Mouse (Mus musculus): ENCODE data around the gene Proca1.
A peak's percentile ranks its signal among the peaks of the same experiment; 100 is the strongest.
"Not testable (repeated sequence)": the region's sequence is repeated elsewhere in the genome, so short reads cannot be mapped to it uniquely, and the experiment has no call there.

Proca1 gene

DNA sequence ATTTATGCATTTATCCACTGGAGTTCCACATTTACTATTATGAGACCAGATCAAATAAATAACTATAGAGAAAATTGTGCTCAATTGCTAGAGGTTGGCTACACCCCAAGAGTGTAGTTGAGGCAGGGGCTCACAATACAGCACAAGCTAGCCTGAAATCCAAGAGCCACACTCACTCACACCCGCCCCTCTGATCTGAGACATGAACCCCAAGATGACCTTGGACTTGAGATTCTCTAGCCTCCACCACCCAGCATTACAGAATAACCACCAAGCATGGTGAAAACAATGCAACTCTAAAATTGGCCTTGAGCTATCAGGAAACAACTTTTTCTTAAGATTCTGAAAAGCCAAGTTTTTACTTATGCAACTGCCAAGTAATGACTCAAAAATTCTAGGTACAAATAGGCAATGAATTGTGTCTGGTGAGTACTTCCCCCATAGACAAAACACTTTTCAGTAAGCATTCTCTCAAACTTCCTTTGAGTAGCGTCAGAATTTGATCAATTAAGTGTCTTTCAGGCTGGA is 11.3 kb upstream of the Proca1 start:
- DNase-seq (ENCODE audit: low read depth, low spot score), result no peak

- DNase-seq (ENCODE audit: low read depth, low spot score), result no peak
Observed at GRCm38 (mm10) chr11:78182450-78182849, 10.7 kb upstream of the Proca1 start.

DNA sequence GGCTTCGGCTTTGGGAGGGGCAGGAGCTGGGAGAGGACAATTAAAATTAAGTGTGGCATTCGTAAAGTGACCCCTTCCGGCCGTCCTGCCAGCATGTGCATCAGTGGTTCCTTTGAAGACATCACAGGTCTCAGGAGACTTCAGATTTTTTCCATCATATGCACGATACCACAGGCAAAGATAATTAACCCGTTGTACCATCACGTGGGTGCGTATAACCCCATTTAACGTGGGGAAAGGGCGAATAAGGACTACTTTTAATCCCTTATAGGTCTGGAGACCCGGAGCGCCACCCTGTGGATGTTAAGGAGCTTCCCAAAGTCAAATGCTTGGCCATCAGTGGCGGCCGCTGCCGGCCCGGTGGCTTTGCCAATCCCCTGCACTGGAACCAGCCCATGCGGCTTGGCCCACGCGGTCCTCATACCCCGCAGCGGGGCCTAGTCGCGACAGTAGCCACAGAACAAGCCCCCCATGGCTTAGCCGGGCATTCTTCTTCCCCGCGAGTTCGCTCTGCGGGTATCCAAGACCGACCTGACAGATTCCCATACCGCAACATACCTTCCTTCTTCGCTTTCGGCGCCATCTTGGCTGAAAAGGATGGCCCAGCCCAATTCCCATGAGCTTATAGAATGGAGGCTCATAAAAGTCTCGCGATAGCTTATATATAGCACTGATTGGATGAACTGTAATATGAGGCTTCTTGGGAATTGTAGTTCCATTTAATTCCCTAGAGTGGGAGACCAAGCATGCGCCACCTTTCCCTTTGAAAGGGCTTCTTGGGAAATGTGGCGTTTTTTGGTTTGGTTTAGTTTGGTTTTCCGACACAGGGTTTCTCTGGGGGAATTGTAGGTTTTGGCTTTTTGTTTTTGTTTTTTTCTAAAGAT is 10.0 kb upstream of the Proca1 start, which contains the start of gene Rpl23a:
Gene Rpl23a (minus strand): TSS at position 624 of the 884 bp plus-strand sequence.
- peak; percentile 99 for DNase-seq (ENCODE audit: low read depth, low spot score)

DNA sequence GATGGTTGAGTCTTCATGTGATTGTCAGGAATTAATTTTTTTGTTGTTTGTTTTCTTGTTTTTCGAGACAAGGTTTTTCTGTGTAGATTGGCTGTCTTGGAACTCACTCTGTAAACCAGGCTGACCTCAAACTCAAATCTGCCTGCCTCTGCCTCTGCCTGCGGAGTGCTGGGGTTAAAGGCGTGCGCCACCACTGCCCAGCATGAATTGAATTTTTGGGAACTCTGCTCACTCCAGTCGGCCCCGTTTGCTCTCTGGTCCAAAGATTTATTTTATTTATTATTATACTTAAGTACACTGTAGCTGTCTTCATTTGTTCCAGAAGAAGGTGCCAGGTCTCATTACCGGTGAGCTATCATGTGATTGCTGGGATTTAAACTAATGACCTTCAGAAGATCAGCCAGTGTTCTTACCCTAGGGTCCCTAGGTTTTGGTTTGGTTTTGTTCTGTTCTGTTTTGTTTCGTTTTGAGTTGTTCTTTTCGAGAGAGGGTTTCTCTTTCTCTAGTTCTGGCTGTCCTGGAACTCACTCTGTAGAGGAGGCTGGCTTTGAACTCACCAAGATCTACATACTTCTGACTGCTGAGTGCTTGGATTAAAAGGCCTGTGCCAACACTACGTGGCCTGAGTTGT is 9.2 kb upstream of the Proca1 start:
- peak; percentile 51 for DNase-seq (ENCODE audit: low read depth, low spot score)

- DNase-seq (ENCODE audit: low read depth, low spot score), result not testable (repeated sequence)
Observed at GRCm38 (mm10) chr11:78184702-78185101, 8.5 kb upstream of the Proca1 start.

DNA sequence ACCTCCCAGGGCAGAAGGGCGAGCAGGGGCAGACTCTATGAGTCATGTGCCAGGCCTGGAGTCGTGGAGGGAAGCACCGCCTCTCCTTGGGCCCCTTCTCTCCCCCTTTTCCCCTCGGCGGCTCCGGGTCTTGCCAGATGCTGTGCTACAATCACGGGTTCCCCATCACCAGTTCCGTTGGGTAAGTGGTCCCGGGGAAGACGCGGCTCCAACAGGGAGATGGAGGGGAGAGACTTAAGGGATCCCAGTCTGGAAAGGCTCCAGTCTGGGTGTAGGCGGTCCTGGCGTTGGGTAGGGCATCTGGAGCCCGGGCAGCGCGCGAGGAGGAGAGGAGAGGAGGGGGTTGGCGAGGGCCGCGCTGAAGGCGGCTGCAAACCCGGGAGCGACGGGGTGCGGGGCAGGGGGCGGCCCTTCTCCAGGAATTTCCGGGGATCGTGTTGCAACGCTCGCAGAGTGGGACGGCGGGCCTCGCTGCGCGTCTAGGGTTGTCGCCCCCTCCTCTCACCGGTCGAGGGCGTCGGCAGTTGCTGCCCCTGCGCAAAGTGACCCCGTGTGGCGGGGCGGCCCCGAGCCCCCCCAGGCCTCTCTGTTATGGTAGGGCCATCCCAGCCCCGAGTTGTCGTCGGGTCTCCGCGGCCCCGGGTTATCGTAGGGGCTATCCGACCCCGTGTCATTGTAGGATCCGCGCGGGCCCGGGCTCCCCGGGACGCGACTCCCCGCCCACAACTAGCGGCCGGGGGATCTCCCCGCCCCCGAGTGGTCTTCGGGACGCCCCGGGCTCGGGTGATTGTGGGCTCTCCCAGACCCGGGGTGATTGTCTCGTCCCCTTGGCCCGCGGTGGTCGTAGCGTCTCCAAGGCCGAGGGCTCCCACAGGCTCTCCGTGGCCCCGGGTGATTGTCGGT is 4.6 kb upstream of the Proca1 start, which contains the start of gene Rab34:
Gene Rab34 (plus strand): TSS at position 100 of the 903 bp plus-strand sequence.
- DNase-seq (ENCODE audit: low read depth, low spot score), result peak; percentile 85

DNA sequence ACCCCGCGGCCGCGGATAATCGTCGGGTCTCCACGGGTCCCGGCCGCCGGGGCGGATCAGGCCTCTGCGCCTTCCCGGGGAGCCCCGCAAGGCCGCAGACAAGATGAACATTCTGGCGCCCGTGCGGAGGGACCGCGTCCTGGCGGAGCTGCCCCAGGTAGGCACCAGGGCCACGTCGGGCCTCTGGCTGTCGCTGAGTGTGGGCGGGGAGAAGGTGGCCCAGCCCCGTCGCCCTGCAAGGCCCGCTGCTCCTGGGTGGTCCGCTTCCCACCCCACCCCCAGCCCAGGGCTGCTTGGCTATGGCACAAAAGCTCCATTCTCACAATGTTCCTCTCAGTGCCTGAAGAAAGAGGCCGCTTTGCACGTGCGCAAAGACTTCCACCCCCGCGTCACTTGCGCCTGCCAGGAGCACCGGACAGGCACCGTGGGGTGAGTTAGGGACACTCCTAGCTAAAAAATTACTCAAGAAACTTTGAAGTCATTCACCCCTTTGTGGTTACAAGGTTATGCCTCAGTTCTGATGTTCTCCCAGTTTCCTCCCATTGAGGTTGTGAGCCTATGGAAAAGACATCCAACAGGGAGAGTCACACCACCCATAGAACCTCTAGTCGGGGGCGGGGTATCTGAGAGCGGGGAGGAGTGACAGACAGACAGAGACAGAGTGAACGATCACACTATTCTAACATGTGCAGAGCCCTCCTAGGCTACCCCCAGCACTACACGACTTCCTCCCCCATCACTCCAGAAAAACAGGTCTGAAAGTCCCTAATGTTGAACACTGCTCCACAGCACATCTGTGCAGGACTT is 3.8 kb upstream of the Proca1 start:
- DNase-seq (ENCODE audit: low read depth, low spot score), result peak; percentile 91

DNA sequence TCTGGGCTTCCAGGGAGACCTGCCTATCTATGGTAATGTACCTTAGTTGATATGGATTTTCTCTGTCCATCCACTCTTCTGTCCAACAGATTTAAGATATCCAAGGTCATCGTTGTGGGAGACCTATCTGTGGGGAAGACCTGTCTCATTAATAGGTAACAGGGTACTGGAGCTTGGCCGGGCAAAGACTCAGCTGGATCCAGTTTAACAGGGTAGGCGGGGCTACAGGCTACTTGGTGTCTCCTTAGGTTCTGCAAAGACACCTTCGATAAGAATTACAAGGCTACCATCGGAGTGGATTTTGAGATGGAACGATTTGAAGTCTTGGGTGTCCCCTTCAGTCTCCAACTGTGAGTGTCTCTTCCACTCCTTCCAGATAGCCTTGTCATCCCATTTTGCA is 3.2 kb upstream of the Proca1 start:
- DNase-seq (ENCODE audit: low read depth, low spot score), result peak; percentile 39

- peak; percentile 95 for DNase-seq (ENCODE audit: low read depth, low spot score)
Observed at GRCm38 (mm10) chr11:78194411-78195100, 1.4 kb downstream of the Proca1 start.

GRCm38 (mm10) chr11:78195101-78195863 is 2.1 kb downstream of the Proca1 start:
- DNase-seq (ENCODE audit: low read depth, low spot score), result peak; percentile 25

- DNase-seq (ENCODE audit: low read depth, low spot score), result no peak
Observed at GRCm38 (mm10) chr11:78202372-78202771, 9.2 kb downstream of the Proca1 start.

GRCm38 (mm10) chr11:78204287-78204686 is 11.1 kb downstream of the Proca1 start:
- DNase-seq (ENCODE audit: low read depth, low spot score), result no peak

GRCm38 (mm10) chr11:78205361-78206206 is 12.4 kb downstream of the Proca1 start:
- no peak for DNase-seq (ENCODE audit: low read depth, low spot score)

GRCm38 (mm10) chr11:78207190-78207589 is 14.0 kb downstream of the Proca1 start:
- DNase-seq (ENCODE audit: low read depth, low spot score), result no peak

GRCm38 (mm10) chr11:78209886-78210285 is 16.7 kb downstream of the Proca1 start:
- DNase-seq (ENCODE audit: low read depth, low spot score), result no peak

DNA sequence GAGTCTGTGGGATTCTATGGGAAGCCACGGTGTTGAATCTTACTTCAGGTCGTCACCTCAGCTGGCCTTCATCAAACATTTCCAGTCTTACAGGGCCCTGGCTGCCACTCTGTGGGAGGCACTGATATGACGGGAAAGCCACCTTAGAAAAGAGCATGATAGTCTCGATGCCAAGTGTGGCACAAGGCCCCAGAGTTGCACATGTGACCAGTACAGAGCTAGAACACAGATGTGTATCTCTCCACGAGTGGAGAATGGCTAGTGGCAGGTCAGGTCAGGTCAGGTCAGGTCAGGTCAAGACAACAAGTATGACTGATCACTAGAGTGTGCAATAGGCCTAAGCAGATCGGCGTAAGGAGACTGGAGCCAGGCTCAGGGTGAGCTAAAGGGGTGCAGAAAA is 17.4 kb downstream of the Proca1 start:
- DNase-seq (ENCODE audit: low read depth, low spot score), result no peak

DNA sequence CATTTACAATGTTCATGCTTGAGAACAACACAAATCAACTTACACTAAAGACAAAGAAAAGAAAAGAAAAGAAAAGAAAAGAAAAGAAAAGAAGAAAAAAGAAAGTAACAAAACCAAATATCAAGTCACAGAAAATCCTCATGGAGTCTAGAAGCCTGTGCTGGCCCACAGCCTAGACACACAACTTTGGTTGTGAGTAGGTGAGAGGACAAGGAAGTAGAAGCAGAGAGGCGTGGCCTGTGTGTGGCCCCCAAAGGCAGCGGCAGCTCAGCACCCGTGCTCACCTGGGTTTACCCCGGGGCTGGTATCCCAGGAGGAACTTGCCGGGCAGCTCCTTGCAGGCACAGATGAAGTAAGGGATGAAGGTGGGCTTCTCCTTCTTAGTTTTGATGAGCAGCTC is 18.3 kb downstream of the Proca1 start:
- DNase-seq (ENCODE audit: low read depth, low spot score), result no peak

GRCm38 (mm10) chr11:78213086-78213817 is 20.1 kb downstream of the Proca1 start:
- no peak for DNase-seq (ENCODE audit: low read depth, low spot score)

All from R1 (cell line).